Mouse (Mus musculus) right cerebral cortex, postnatal 36 days (tissue): ENCODE data around the gene Atxn7l2.
"Not testable (repeated sequence)": the region's sequence is repeated elsewhere in the genome, so short reads cannot be mapped to it uniquely, and the experiment has no call there.

ENCODE experiments used
- DNase-seq, 2 experiments: peaks; one replicate each; pipeline ENCODE4 v3.0.0; 2022; ENCODE audit warnings: low spot score in 2 of 2, mixed read lengths in 1 of 2

Gene Atxn7l2

GRCm38 (mm10) chr3:108210771-108211139 lies at the start of gene Atxn7l2:
Gene Atxn7l2 (minus strand): TSS chr3:108210934.
- peak; percentile 74 to 79 for DNase-seq

- no peak for DNase-seq
These were observed 48.6 kb upstream of the Atxn7l2 start for GRCm38 (mm10) chr3:108259319-108259718.

- no peak for DNase-seq
These were observed 47.2 kb upstream of the Atxn7l2 start for GRCm38 (mm10) chr3:108257831-108258500.

- DNase-seq, result peak; percentile 94 to 97
These were observed 46.2 kb upstream of the Atxn7l2 start, which contains the start of gene Psma5 for GRCm38 (mm10) chr3:108256719-108257637. Gene Psma5 (plus strand): TSS chr3:108256926.

- DNase-seq, result no peak
These were observed 36.1 kb upstream of the Atxn7l2 start for GRCm38 (mm10) chr3:108246857-108247256.

- no peak for DNase-seq
These were observed 30.6 kb upstream of the Atxn7l2 start for GRCm38 (mm10) chr3:108241243-108241839.

- DNase-seq, result not testable (repeated sequence)
These were observed 26.9 kb upstream of the Atxn7l2 start for GRCm38 (mm10) chr3:108237474-108238102.

GRCm38 (mm10) chr3:108231646-108232045 lies 20.9 kb upstream of the Atxn7l2 start:
- no peak for DNase-seq

GRCm38 (mm10) chr3:108227521-108227920 lies 16.8 kb upstream of the Atxn7l2 start:
- no peak for DNase-seq

GRCm38 (mm10) chr3:108226558-108227350 lies 16.0 kb upstream of the Atxn7l2 start, which contains the start of gene Sypl2:
Gene Sypl2 (minus strand): TSS chr3:108226648.
- no peak for DNase-seq

- DNase-seq, result no peak
These were observed 15.2 kb upstream of the Atxn7l2 start for GRCm38 (mm10) chr3:108225711-108226557.

- DNase-seq, result no peak
These were observed 9.9 kb upstream of the Atxn7l2 start for GRCm38 (mm10) chr3:108220661-108221060.

- no peak for DNase-seq
These were observed 4.0 kb upstream of the Atxn7l2 start for GRCm38 (mm10) chr3:108214734-108215133.

GRCm38 (mm10) chr3:108212406-108212805 lies 1.7 kb upstream of the Atxn7l2 start:
- no peak for DNase-seq

- no peak for DNase-seq
These were observed 1.1 kb upstream of the Atxn7l2 start for GRCm38 (mm10) chr3:108211845-108212244.

GRCm38 (mm10) chr3:108209946-108210770 lies 576 bp downstream of the Atxn7l2 start:
- peak; percentile 92 for DNase-seq

GRCm38 (mm10) chr3:108209536-108209935 lies 1.2 kb downstream of the Atxn7l2 start:
- no peak for DNase-seq

- no peak for DNase-seq
These were observed 1.7 kb downstream of the Atxn7l2 start for GRCm38 (mm10) chr3:108209001-108209400.

GRCm38 (mm10) chr3:108206731-108207375 lies 3.9 kb downstream of the Atxn7l2 start:
- DNase-seq, result no peak
